Mouse (Mus musculus) ES-E14 (cell line): ENCODE measurements around the gene Vsig8.
A peak's percentile ranks its signal among the peaks of the same experiment; 100 is the strongest.

Experiments
- MAFK ChIP-seq: IDR thresholded peaks from 2 replicates; pipeline ENCODE4 v1.6.1; 2014; ENCODE audit warnings: mild to moderate bottlenecking, low read depth, low read length, inconsistent platforms; ENCODE audit not compliant: insufficient read depth
- ZC3H11A ChIP-seq: IDR thresholded peaks from 2 replicates; pipeline ENCODE4 v1.6.1; 2012; ENCODE audit warnings: low read depth, mild to moderate bottlenecking, inconsistent platforms, low read length, borderline replicate concordance
- ZNF384 ChIP-seq: IDR thresholded peaks from 2 replicates; pipeline ENCODE4 v1.6.1; 2012; ENCODE audit warnings: low read depth, low read length, inconsistent platforms

DNA sequence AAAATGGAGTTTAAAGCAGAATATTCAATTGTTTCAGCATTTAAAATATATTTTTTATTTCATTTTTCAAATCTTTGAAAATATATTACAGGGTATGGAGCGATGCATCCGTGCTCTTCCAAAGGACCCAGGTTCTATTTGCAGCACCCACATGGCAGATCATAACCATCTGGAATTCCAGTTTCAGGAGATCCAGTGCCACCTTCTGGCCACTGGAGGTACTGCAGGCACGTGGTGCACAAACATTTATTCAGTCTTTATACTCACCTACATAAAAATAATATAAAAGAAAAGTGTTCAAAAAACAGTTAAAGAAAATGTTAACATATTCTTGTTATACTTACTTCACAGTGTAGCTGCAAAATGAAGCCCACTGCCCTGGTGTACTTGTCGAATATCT lies 37.7 kb upstream of the Vsig8 start:
- no peak for TF ChIP-seq ZNF384
- peak; percentile 48; the same call in 1 of the 2 replicates for TF ChIP-seq ZC3H11A
- no peak for TF ChIP-seq MAFK
